Mouse (Mus musculus): ENCODE results near the gene Ube2b. TPM values are rescaled to one million over a fixed set of nuclear protein-coding genes. Genes with fewer than 3 reads are reported as not detected.

Gene Ube2b
- polyA plus RNA-seq, 1 experiment from 2014 or later, result 235 TPM

Other genes with a start within 250 kb of the Ube2b start
- 14.6 and 15.1 TPM in 2 replicates for gene Sec24a, start 237.1 kb downstream of the Ube2b start, polyA plus RNA-seq (2016; fragmentation: Nextera tagmentation; extraction: Ambion mirVana)
- gene Sar1b, start 237.1 kb downstream of the Ube2b start, polyA plus RNA-seq (2016; fragmentation: Nextera tagmentation; extraction: Ambion mirVana), result 91.6 and 93.1 TPM in 2 replicates
- gene Jade2, start 143.1 kb downstream of the Ube2b start, polyA plus RNA-seq (2016; fragmentation: Nextera tagmentation; extraction: Ambion mirVana), result 1.8 and 2.1 TPM in 2 replicates
- gene Cdkn2aipnl, start 33.1 kb downstream of the Ube2b start, polyA plus RNA-seq (2016; fragmentation: Nextera tagmentation; extraction: Ambion mirVana), result 104 and 110 TPM in 2 replicates
- 13.4 TPM in 2 replicates for gene Cdkl3, start 3.5 kb upstream of the Ube2b start, polyA plus RNA-seq (2016; fragmentation: Nextera tagmentation; extraction: Ambion mirVana)
- 106 and 108 TPM in 2 replicates for gene Ppp2ca, start 97.9 kb upstream of the Ube2b start, polyA plus RNA-seq (2016; fragmentation: Nextera tagmentation; extraction: Ambion mirVana)
- not detected in 2 replicates for gene Olfr1373, start 144.8 kb upstream of the Ube2b start, polyA plus RNA-seq (2016; fragmentation: Nextera tagmentation; extraction: Ambion mirVana)
- gene Olfr1371, start 213.2 kb upstream of the Ube2b start, polyA plus RNA-seq (2016; fragmentation: Nextera tagmentation; extraction: Ambion mirVana), result not detected in 2 replicates
- 937 and 939 TPM in 2 replicates for gene Skp1a, start 231.2 kb upstream of the Ube2b start, polyA plus RNA-seq (2016; fragmentation: Nextera tagmentation; extraction: Ambion mirVana)

Measured in embryonic facial prominence, embryonic 12.5 days (tissue).